Mouse (Mus musculus): Measurements from ENCODE around the gene Padi6. TPM values are rescaled to one million over a fixed set of nuclear protein-coding genes. Genes with fewer than 3 reads are reported as not detected.

Gene Padi6
- polyA plus RNA-seq, 1 experiment = not detected

DNA sequence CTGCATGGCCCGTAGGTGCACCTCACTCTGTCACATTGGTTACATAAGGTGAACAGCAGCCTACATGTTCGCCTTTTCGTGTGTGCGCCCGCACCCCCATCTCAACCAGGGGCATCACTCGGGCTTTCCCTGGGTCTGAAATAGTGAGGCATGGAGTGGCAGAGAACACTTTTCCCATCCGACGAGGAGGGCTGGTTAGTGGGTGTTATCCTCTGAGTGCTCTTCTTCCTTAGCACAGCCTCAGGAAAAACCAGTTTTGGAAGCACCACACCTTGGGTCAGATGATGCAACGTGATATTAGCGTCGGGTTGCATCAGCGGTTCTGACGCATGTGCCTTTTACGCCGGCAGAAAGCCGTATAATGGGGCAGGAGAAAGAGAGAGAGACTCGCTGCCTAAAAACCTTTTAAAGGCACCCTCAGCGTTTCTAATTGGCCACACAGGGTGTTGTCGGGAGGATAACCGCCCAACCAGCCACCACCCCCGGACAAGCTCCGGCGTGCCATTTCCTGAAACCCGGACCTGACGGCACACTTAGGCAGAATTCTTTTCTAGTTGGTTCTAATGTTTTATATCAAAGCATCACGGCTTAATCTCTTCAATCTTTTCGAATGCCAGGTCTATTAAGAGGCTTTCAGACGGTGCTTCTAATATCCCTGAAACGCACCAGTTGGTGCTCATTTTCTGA is 42.9 kb downstream of the Padi6 start:
- H3K27ac ChIP-seq (ENCODE audit: insufficient read depth, low read length) = peak overlapping the region; percentile 84
- peaks cover 3% of the 10 kb centered on the region; the same call in 1 of the 2 replicates for H3K4me1 ChIP-seq (ENCODE audit: control insufficient read depth, insufficient read depth, low read length)
- no peaks in the 10 kb centered on the region for H3K27me3 ChIP-seq (ENCODE audit: control insufficient read depth, insufficient read depth, low read length)
- TF ChIP-seq POLR2A (IDR thresholded peaks at IDR 0.05; ENCODE audit: borderline replicate concordance, insufficient read depth, low read length) (peak; percentile 55; the same call in 1 of the 2 replicates), CTCF (IDR thresholded peaks at IDR 0.05; ENCODE audit: borderline replicate concordance, insufficient read depth, low read depth, low read length) (no peak)
- peak overlapping the region; percentile 62 for H3K4me3 ChIP-seq (replicated peaks; ENCODE audit: insufficient read depth, low read depth, low read length)
- DNase-seq = peak; percentile 77 to 84
- WGBS = 5% methylated on average over 29 of the region's 29 CpGs

GRCm38 (mm10) chr4:140695675-140696585 is 46.5 kb downstream of the Padi6 start:
- no peak for DNase-seq
- WGBS = 52% methylated on average over 14 of the region's 14 CpGs
- H3K4me3 ChIP-seq (replicated peaks; ENCODE audit: insufficient read depth, low read depth, low read length) = no peak overlapping the region
- TF ChIP-seq CTCF (IDR thresholded peaks at IDR 0.05; ENCODE audit: borderline replicate concordance, insufficient read depth, low read depth, low read length) = no peak
- TF ChIP-seq POLR2A (IDR thresholded peaks at IDR 0.05; ENCODE audit: borderline replicate concordance, insufficient read depth, low read length) = no peak
- peaks cover 3% of the 10 kb centered on the region; the same call in 1 of the 2 replicates for H3K4me1 ChIP-seq (ENCODE audit: control insufficient read depth, insufficient read depth, low read length)
- H3K27ac ChIP-seq (ENCODE audit: insufficient read depth, low read length) = no peak overlapping the region
- H3K27me3 ChIP-seq (ENCODE audit: control insufficient read depth, insufficient read depth, low read length) = no peaks in the 10 kb centered on the region

DNA sequence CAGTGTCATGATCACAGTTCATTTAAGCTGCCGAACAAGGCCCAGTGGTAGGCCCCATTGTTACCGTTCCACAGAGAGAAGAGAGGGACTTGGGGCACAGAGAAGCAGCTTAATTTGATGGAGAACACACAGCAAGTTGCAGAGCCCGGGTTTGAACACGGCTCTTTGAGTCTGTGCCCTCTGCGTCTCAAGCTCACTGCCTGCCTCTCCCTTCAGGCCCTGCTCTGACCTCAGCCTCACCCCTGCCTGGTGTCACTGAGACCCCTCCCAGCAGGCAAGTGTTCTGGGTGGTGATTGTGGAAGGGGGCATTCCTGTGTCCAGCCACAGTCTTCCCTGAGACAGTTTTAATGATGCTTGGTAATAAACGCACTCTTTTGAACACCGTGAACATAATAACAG is 47.3 kb downstream of the Padi6 start:
- no peak overlapping the region for H3K27ac ChIP-seq (ENCODE audit: insufficient read depth, low read length)

DNA sequence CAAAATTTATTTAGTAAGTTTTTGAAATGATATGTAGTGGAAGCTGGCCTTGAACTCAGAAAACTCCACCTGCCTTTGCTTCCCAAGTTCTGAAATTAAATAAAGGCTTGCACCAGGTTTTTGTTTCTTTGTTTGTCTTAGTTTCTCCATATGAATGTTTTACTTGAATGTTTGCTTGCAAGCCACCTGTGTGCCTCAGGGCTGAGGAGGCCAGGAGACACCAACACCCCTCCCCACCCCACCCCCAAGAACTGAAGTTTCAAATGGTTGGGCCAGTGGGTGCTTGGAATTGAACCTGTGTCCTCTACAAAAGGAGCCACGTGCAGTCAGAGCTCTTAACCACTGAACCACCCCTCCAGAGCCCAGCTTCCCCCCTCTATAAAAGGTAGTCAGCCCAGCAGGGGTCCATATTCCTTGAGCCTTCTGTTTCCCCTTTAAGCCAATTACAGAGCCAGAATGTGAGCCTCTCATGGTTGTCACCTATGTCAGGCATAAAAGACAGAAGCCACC is 47.8 kb downstream of the Padi6 start:
- TF ChIP-seq CTCF (IDR thresholded peaks at IDR 0.05; ENCODE audit: borderline replicate concordance, insufficient read depth, low read depth, low read length) (no peak), POLR2A (IDR thresholded peaks at IDR 0.05; ENCODE audit: borderline replicate concordance, insufficient read depth, low read length) (no peak)
- H3K27me3 ChIP-seq (ENCODE audit: control insufficient read depth, insufficient read depth, low read length) = no peaks in the 10 kb centered on the region
- no peak for DNase-seq
- 40% methylated on average over 1 of the region's 1 CpGs for WGBS
- H3K4me3 ChIP-seq (replicated peaks; ENCODE audit: insufficient read depth, low read depth, low read length) = no peak overlapping the region
- peaks cover 3% of the 10 kb centered on the region; the same call in 1 of the 2 replicates for H3K4me1 ChIP-seq (ENCODE audit: control insufficient read depth, insufficient read depth, low read length)
- H3K27ac ChIP-seq (ENCODE audit: insufficient read depth, low read length) = no peak overlapping the region

More for the DNA sequence above, 47.3 kb downstream of the Padi6 start:
- 78% methylated on average over 7 of the region's 7 CpGs for WGBS
- Histone ChIP-seq H3K4me1 (ENCODE audit: control insufficient read depth, insufficient read depth, low read length) (peaks cover 3% of the 10 kb centered on the region; the same call in 1 of the 2 replicates), H3K27me3 (ENCODE audit: control insufficient read depth, insufficient read depth, low read length) (no peaks in the 10 kb centered on the region), H3K4me3 (replicated peaks; ENCODE audit: insufficient read depth, low read depth, low read length) (no peak overlapping the region)
- TF ChIP-seq POLR2A (IDR thresholded peaks at IDR 0.05; ENCODE audit: borderline replicate concordance, insufficient read depth, low read length) (no peak), CTCF (IDR thresholded peaks at IDR 0.05; ENCODE audit: borderline replicate concordance, insufficient read depth, low read depth, low read length) (no peak)
- DNase-seq = no peak

DNA sequence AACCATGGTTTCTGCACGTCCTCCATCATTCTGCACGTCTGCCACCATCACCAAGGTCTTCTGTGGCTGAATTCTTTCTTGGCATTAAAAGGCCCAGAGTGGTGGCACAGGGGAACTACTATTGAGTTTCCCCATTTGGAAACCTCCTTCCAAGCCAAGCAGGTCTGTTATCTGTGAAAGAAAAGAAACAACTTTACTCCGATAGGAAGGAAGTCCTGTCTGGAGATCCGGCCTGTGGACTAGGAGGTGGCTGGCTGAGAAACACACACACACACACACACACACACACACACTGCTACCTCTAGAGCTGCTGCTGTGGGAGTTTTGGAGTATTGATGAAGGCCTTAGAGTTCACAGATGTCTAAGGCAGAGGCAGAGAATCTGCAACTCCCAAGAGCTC is 48.9 kb downstream of the Padi6 start:
- H3K27ac ChIP-seq (ENCODE audit: insufficient read depth, low read length) = no peak overlapping the region
- no peak for DNase-seq
- no peaks in the 10 kb centered on the region for H3K27me3 ChIP-seq (ENCODE audit: control insufficient read depth, insufficient read depth, low read length)
- 81% methylated on average over 4 of the region's 4 CpGs for WGBS
- H3K4me1 ChIP-seq (ENCODE audit: control insufficient read depth, insufficient read depth, low read length) = no peaks in the 10 kb centered on the region
- no peak for TF ChIP-seq CTCF (IDR thresholded peaks at IDR 0.05; ENCODE audit: borderline replicate concordance, insufficient read depth, low read depth, low read length)
- no peak for TF ChIP-seq POLR2A (IDR thresholded peaks at IDR 0.05; ENCODE audit: borderline replicate concordance, insufficient read depth, low read length)
- no peak overlapping the region for H3K4me3 ChIP-seq (replicated peaks; ENCODE audit: insufficient read depth, low read depth, low read length)

GRCm38 (mm10) chr4:140691481-140691880 is 51.0 kb downstream of the Padi6 start:
- Histone ChIP-seq H3K4me3 (replicated peaks; ENCODE audit: insufficient read depth, low read depth, low read length) (no peak overlapping the region), H3K4me1 (ENCODE audit: control insufficient read depth, insufficient read depth, low read length) (no peaks in the 10 kb centered on the region), H3K27ac (ENCODE audit: insufficient read depth, low read length) (no peak overlapping the region), H3K27me3 (ENCODE audit: control insufficient read depth, insufficient read depth, low read length) (no peaks in the 10 kb centered on the region)
- no peak for TF ChIP-seq CTCF (IDR thresholded peaks at IDR 0.05; ENCODE audit: borderline replicate concordance, insufficient read depth, low read depth, low read length)
- no peak for TF ChIP-seq POLR2A (IDR thresholded peaks at IDR 0.05; ENCODE audit: borderline replicate concordance, insufficient read depth, low read length)
- 67% methylated on average over 7 of the region's 7 CpGs for WGBS
- no peak for DNase-seq

DNA sequence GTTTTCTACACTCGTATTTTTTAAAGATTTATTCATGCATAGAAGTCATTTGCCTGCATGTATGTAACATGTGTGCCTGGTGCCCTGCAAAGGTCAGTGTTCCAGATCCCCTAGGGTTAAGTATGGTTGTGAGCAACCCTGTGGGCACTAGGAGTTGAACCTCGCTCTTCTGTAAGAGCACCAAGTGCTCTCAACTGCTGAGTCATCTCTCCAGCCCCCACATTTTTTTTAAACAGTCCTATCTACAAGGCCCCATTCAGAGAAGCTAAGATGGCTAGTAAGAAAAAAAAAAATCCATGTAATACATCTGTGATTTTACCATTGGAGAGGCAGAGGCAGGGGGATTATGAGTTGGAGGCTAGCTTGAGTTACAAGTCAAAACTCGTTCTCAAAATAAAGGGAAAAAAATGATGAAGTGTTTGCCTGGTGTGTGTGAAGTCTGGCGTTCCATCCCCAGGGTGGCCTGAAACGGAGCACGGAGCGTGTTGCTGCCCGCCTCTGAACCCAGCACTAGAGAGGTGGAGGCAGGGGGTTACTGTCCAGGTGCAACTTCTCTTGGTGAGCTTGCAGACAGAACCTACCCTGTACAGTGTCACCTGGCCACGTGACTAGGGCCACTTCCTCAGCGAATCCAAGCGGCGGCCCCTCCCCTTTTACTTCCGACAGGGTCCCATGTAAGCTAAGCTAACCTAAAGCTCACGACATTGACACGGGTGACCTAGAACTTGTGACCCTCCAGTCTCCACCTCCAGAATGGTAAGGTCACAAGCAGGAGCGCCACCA is 52.4 kb downstream of the Padi6 start:
- Histone ChIP-seq H3K27me3 (ENCODE audit: control insufficient read depth, insufficient read depth, low read length) (no peaks in the 10 kb centered on the region), H3K4me3 (replicated peaks; ENCODE audit: insufficient read depth, low read depth, low read length) (no peak overlapping the region), H3K4me1 (ENCODE audit: control insufficient read depth, insufficient read depth, low read length) (no peaks in the 10 kb centered on the region), H3K27ac (ENCODE audit: insufficient read depth, low read length) (no peak overlapping the region)
- TF ChIP-seq POLR2A (IDR thresholded peaks at IDR 0.05; ENCODE audit: borderline replicate concordance, insufficient read depth, low read length) (no peak), CTCF (IDR thresholded peaks at IDR 0.05; ENCODE audit: borderline replicate concordance, insufficient read depth, low read depth, low read length) (no peak)
- no peak for DNase-seq
- WGBS = 84% methylated on average over 16 of the region's 16 CpGs

All from cerebellum, adult 2 months (tissue).